Mouse (Mus musculus) forebrain, embryonic 11.5 days (tissue): ENCODE measurements at regions not wholly inside any gene's neighbourhood (a gene's known extent, or its start where the extent isn't known, plus 50 kb on each side); places are given as distances from the start of the nearest gene placed in this dataset.
A peak's percentile ranks its signal among the peaks of the same experiment; 100 is the strongest.

ENCODE experiments used
- ATAC-seq: fragments of 200-750 bp; cut with Nextera tagmentation; replicated peaks from 2 replicates; pipeline ENCODE4 v1.8.0; 2017; ENCODE audit warnings: moderate TSS enrichment; ENCODE audit not compliant: low FRiP score
- DNase-seq: peaks from one replicate; pipeline ENCODE4 v3.0.0-alpha.2; 2017; ENCODE audit warnings: low spot score
- H3K27ac ChIP-seq: fragments of 300-500 bp; sonication (generic); 2 replicates; pipeline ENCODE4 v1.5.1; 2014; ENCODE audit warnings: low read depth, low read length
- H3K27me3 ChIP-seq: fragments of 300-500 bp; sonication (generic); 2 replicates; pipeline ENCODE4 v1.6.1; 2014; ENCODE audit warnings: mild to moderate bottlenecking, low read length, mixed read lengths; ENCODE audit not compliant: control insufficient read depth, insufficient read depth
- H3K36me3 ChIP-seq: fragments of 300-500 bp; sonication (generic); 2 replicates; pipeline ENCODE4 v1.6.1; 2014; ENCODE audit warnings: mild to moderate bottlenecking, low read length, moderate library complexity, mixed read lengths; ENCODE audit not compliant: control insufficient read depth, insufficient read depth
- H3K4me1 ChIP-seq: fragments of 300-500 bp; sonication (generic); replicated peaks from 2 replicates; pipeline ENCODE4 v1.6.1; 2014; ENCODE audit warnings: low read length, mixed read lengths; ENCODE audit not compliant: control insufficient read depth, insufficient read depth
- H3K4me2 ChIP-seq: fragments of 300-500 bp; sonication (generic); 2 replicates; pipeline ENCODE4 v1.6.1; 2014; ENCODE audit warnings: low read depth, mild to moderate bottlenecking, low read length, moderate library complexity, mixed read lengths; ENCODE audit not compliant: severe bottlenecking
- H3K4me3 ChIP-seq: fragments of 300-500 bp; sonication (generic); 2 replicates; pipeline ENCODE4 v1.5.1; 2014; ENCODE audit warnings: low read depth, low read length
- H3K9ac ChIP-seq: fragments of 300-500 bp; sonication (generic); 2 replicates; pipeline ENCODE4 v1.6.1; 2014; ENCODE audit warnings: low read length
- H3K9me3 ChIP-seq: fragments of 300-500 bp; sonication (generic); 2 replicates; pipeline ENCODE4 v1.6.1; 2016; ENCODE audit warnings: low read length, mixed read lengths; ENCODE audit not compliant: control insufficient read depth
- WGBS: fragments of 180-500 bp; shearing (Covaris S2); extraction: QIAGEN DNeasy Blood & Tissue Kit; methylation state at CpG from one replicate; pipeline ENCODE4 v1.1.7; 2014; 5-methylcytosine and 5-hydroxymethylcytosine counted together

DNA sequence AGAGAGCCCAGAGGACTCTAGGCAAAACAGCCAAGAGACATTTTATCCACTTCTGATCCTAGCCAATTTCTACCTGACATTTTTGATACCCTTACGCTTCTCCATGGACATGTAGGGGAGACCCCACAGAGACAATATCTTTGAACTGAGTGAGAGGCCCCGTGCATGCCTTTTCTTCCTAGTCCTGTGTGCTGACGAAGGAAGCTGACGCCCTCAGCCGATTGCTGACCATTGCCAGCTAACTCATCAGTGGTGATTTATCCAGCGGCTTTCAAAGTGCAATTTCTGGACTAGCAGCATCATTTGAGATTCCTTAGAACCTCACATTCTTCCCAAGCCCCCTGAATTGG, 102.5 kb upstream of the Cwc22 start:
- 68% methylated on average over 6 of the region's 6 CpGs for WGBS
- DNase-seq: no peak

GRCm38 (mm10) chr2:78048030-78048705, 102.0 kb upstream of the Cwc22 start:
- ATAC-seq: peak; percentile 8; the same call in 1 of the 2 replicates
- Histone ChIP-seq H3K4me1 (0 out of 2 replicates have a peak, but pooled peaks cover 4% of the 10 kb centered on the region), H3K27ac (no peak overlapping the region), H3K4me3 (no peak overlapping the region), H3K36me3 (no peaks in the 10 kb centered on the region), H3K9me3 (no peaks in the 10 kb centered on the region), H3K4me2 (no peak overlapping the region), H3K27me3 (no peaks in the 10 kb centered on the region), H3K9ac (no peak overlapping the region)
- DNase-seq: no peak
- 49% methylated on average over 11 of the region's 11 CpGs for WGBS

More for the DNA sequence above, 102.5 kb upstream of the Cwc22 start:
- Histone ChIP-seq H3K4me3 (no peak overlapping the region), H3K4me2 (peak overlapping the region; percentile 32; the same call in 1 of the 2 replicates), H3K27ac (no peak overlapping the region), H3K27me3 (no peaks in the 10 kb centered on the region), H3K4me1 (0 out of 2 replicates have a peak, but pooled peaks cover 4% of the 10 kb centered on the region), H3K9me3 (no peaks in the 10 kb centered on the region), H3K36me3 (no peaks in the 10 kb centered on the region), H3K9ac (no peak overlapping the region)
- ATAC-seq: peak; percentile 26

DNA sequence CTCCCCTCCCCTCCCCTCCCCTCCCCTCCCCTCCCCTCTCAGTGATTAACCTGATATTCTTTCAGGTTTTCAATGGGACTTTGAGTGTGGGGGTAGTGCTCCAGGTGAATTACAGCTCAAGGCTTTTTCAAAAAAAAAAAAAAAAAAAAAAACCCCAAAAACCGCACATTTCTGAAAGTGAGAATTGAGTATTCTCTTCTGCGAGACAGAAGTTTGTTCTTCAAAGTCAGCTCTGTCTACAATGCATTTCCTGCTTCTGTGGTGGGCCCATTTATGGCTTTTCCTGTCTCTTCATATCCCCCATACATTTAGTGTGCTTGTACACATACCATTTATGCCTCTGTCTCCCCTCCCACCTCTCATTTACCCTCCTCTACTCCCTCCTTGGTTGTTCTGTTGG, 81.1 kb upstream of the Cwc22 start:
- DNase-seq: no peak
- 100% methylated on average over 2 of the region's 2 CpGs for whole genome bisulfite sequencing

DNA sequence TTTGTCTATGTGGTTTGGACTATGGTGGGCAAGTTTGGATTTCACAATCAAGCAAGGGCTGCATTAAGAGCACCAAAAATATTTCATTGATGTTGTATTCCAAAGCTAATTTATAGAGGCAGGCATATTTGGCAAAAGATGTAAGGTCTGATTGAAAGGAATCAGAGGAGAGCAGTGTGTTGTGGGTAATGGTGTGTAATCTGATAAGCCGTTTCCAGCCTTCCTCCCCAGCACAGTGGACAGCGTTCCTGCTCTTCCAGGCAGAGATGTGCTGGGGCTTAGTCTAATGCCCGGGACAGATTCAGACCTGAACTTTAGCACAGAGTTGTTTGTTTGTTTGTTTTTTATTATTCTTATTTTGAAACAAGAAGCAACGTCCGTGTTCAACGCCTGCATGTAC, 80.6 kb upstream of the Cwc22 start:
- 67% methylated on average over 6 of the region's 6 CpGs for whole genome bisulfite sequencing
- no peak for ATAC-seq
- Histone ChIP-seq H3K4me3 (no peak overlapping the region), H3K4me2 (no peak overlapping the region), H3K9ac (no peak overlapping the region), H3K36me3 (no peaks in the 10 kb centered on the region), H3K27me3 (no peaks in the 10 kb centered on the region), H3K9me3 (no peaks in the 10 kb centered on the region), H3K4me1 (no peaks in the 10 kb centered on the region; the same call in 1 of the 2 replicates), H3K27ac (no peak overlapping the region)
- DNase-seq: no peak

More for the DNA sequence above, 81.1 kb upstream of the Cwc22 start:
- Histone ChIP-seq H3K9ac (no peak overlapping the region), H3K27ac (no peak overlapping the region), H3K36me3 (no peaks in the 10 kb centered on the region), H3K4me2 (no peak overlapping the region), H3K27me3 (no peaks in the 10 kb centered on the region), H3K9me3 (no peaks in the 10 kb centered on the region), H3K4me1 (no peaks in the 10 kb centered on the region), H3K4me3 (no peak overlapping the region)
- ATAC-seq: no peak

GRCm38 (mm10) chr2:78025651-78026435, 79.7 kb upstream of the Cwc22 start:
- Histone ChIP-seq H3K4me2 (no peak overlapping the region), H3K4me1 (no peaks in the 10 kb centered on the region; the same call in 1 of the 2 replicates), H3K36me3 (no peaks in the 10 kb centered on the region), H3K27me3 (no peaks in the 10 kb centered on the region), H3K9ac (no peak overlapping the region), H3K27ac (no peak overlapping the region), H3K9me3 (no peaks in the 10 kb centered on the region), H3K4me3 (no peak overlapping the region)
- WGBS: 69% methylated on average over 16 of the region's 16 CpGs
- DNase-seq: no peak
- no peak for ATAC-seq

DNA sequence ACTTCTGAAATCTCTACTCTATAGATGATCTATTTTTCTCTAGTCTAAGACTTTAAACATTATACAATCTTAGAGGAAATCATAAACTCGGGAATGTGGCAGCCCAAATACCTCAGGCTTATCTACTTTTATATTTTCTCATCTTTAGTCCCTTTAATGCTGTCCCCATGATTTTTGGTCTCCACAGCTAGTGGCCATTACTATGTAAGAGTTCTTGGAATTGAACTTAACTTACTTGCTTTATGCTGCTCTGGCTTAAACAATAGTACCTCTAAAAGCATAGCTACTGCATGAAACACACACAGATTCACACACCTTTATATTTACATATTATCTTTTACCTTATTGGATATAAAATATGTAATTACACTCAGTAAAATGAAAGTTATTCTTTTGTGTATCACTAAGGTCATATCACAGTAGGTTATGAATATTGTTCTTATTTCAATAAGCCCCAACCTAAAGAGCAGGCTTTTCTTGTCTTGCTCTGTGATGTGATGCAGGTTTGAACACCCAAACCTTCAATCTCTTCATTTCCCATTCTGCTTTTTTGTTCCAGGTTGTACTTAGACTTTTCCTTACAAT, 78.9 kb upstream of the Cwc22 start:
- no peak overlapping the region for H3K4me3 ChIP-seq
- ATAC-seq (no peak), DNase-seq (no peak)
- no peaks in the 10 kb centered on the region for H3K36me3 ChIP-seq
- H3K27ac ChIP-seq: no peak overlapping the region
- H3K27me3 ChIP-seq: no peaks in the 10 kb centered on the region
- WGBS: 86% methylated on average over 1 of the region's 1 CpGs
- no peak overlapping the region for H3K4me2 ChIP-seq
- no peaks in the 10 kb centered on the region; the same call in 1 of the 2 replicates for H3K4me1 ChIP-seq
- H3K9me3 ChIP-seq: no peaks in the 10 kb centered on the region
- H3K9ac ChIP-seq: no peak overlapping the region

- no peaks in the 10 kb centered on the region for H3K36me3 ChIP-seq
- ATAC-seq (no peak), DNase-seq (no peak)
- H3K9ac ChIP-seq: no peak overlapping the region
- no peaks in the 10 kb centered on the region for H3K27me3 ChIP-seq
- no peak overlapping the region for H3K27ac ChIP-seq
- no peaks in the 10 kb centered on the region; the same call in 1 of the 2 replicates for H3K4me1 ChIP-seq
- 79% methylated on average over 4 of the region's 4 CpGs for WGBS
- H3K9me3 ChIP-seq: no peaks in the 10 kb centered on the region
- no peak overlapping the region for H3K4me3 ChIP-seq
- H3K4me2 ChIP-seq: no peak overlapping the region
These were observed 77.9 kb upstream of the Cwc22 start for GRCm38 (mm10) chr2:78023916-78024685.

- ATAC-seq (no peak), DNase-seq (no peak)
- H3K9me3 ChIP-seq: no peaks in the 10 kb centered on the region
- no peaks in the 10 kb centered on the region; the same call in 1 of the 2 replicates for H3K4me1 ChIP-seq
- H3K27ac ChIP-seq: no peak overlapping the region
- no peak overlapping the region for H3K4me3 ChIP-seq
- H3K4me2 ChIP-seq: no peak overlapping the region
- no peaks in the 10 kb centered on the region for H3K27me3 ChIP-seq
- H3K9ac ChIP-seq: no peak overlapping the region
- no peaks in the 10 kb centered on the region for H3K36me3 ChIP-seq
- WGBS: 89% methylated on average over 2 of the region's 2 CpGs
These were observed 77.2 kb upstream of the Cwc22 start for GRCm38 (mm10) chr2:78023416-78023815.
